Comparison of ENCODE assay signal across 24 mouse cellular contexts in the genomic region with DNA sequence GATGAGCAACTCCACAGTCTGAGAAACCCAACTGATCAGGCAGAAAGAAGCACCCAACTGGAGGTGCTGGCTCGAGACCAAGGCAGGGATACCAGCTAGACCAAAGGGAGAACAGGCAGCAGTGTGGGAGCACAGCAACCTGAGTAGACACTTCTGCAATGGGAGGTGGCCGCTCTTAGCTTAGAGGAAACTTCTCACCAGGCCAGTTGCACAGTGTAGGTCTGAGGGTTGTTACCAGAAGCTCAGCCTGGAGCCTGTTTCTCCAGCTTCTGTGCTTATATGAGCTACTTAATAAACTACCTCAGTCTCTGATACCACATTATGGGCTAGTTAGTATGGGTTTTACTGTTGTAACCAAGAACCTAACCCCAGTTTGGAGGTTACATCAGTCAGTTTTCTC. TPM values are rescaled to one million over a fixed set of nuclear protein-coding genes. Genes with fewer than 3 reads are reported as not detected.
"Had no signal": no experiment of that assay in that cellular context is flagged by ENCODE, and none has a peak within 500 bp of the region (broad histone marks: within the 10 kb centered on the region; RNA-seq: fewer than 3 reads in every experiment).

No protein-coding gene starts in this region.

- DNase-seq: liver, embryonic 13.5 days; liver, postnatal 0 days; lung, adult 2 months; lung, postnatal 14 days; right cerebral cortex, postnatal 14 days; thymus, adult 2 months; thymus, postnatal 14 days; thymus, postnatal 36 days had no signal

- H3K27me3 ChIP-seq: liver, embryonic 13.5 days; liver, embryonic 15.5 days; lung, embryonic 15.5 days; midbrain, embryonic 13.5 days; midbrain, embryonic 15.5 days; neural tube, embryonic 12.5 days; stomach, embryonic 15.5 days had no signal

- H3K9ac ChIP-seq: liver, embryonic 13.5 days; liver, embryonic 15.5 days; liver, postnatal 0 days; lung, embryonic 15.5 days; midbrain, embryonic 13.5 days; midbrain, embryonic 15.5 days; neural tube, embryonic 12.5 days; stomach, embryonic 15.5 days had no signal

- H3K4me2 ChIP-seq: liver, embryonic 13.5 days; liver, embryonic 15.5 days; lung, embryonic 15.5 days; midbrain, embryonic 13.5 days; midbrain, embryonic 15.5 days; neural tube, embryonic 12.5 days; stomach, embryonic 15.5 days had no signal

- H3K27ac ChIP-seq: liver, embryonic 13.5 days; liver, embryonic 15.5 days; lung, embryonic 15.5 days; macrophage; midbrain, embryonic 10.5 days; midbrain, embryonic 13.5 days; midbrain, embryonic 15.5 days; neural tube, embryonic 12.5 days; stomach, embryonic 15.5 days; stomach, postnatal 0 days had no signal

- ATAC-seq: liver, postnatal 0 days; lung, postnatal 0 days; midbrain, embryonic 13.5 days; midbrain, embryonic 15.5 days had no signal

- H3K4me3 ChIP-seq: liver, embryonic 13.5 days; liver, embryonic 15.5 days; lung, embryonic 15.5 days; midbrain, embryonic 10.5 days; midbrain, embryonic 13.5 days; midbrain, embryonic 15.5 days; neural tube, embryonic 12.5 days; stomach, embryonic 15.5 days had no signal

- H3K9me3 ChIP-seq: liver, embryonic 13.5 days; liver, embryonic 15.5 days; lung, embryonic 15.5 days; midbrain, embryonic 15.5 days; stomach, embryonic 15.5 days had no signal

- H3K36me3 ChIP-seq: liver, embryonic 13.5 days; liver, embryonic 15.5 days; lung, embryonic 15.5 days; midbrain, embryonic 10.5 days; midbrain, embryonic 13.5 days; midbrain, embryonic 15.5 days; neural tube, embryonic 12.5 days; stomach, embryonic 15.5 days had no signal

- H3K4me1 ChIP-seq: lung, embryonic 15.5 days; midbrain, embryonic 10.5 days; midbrain, embryonic 13.5 days; neural tube, embryonic 12.5 days; stomach, embryonic 15.5 days had no signal

RNA-seq across cellular contexts. Expression of gene Gm3625, which starts 59.0 kb away (rescaled TPM):
- total RNA-seq: megakaryocyte progenitor cell, adult 5-6 weeks; megakaryocyte-erythroid progenitor cell, adult 5-6 weeks; neutrophil, adult 5-6 weeks had no signal
- polyA plus RNA-seq: liver, embryonic 13.5 days; liver, embryonic 15.5 days; liver, postnatal 0 days; lung, adult 2 months; lung, embryonic 15.5 days; lung, postnatal 0 days; macrophage; midbrain, embryonic 10.5 days; midbrain, embryonic 13.5 days; midbrain, embryonic 15.5 days; neural tube, embryonic 12.5 days; neural tube, embryonic 14.5 days; spleen, adult 2 months; stomach, embryonic 15.5 days; stomach, postnatal 0 days; testis, adult 2 months; thymus, adult 2 months had no signal
